Mouse (Mus musculus) layer of hippocampus, postnatal 25 days (tissue): Measurements from ENCODE around the gene Spns3. TPM values are rescaled to one million over a fixed set of nuclear protein-coding genes. Genes with fewer than 3 reads are reported as not detected.

Experiments used
- DNase-seq, 2 experiments: peaks; one replicate each; pipeline ENCODE4 v3.0.0; 2022; ENCODE audit warnings: mixed read lengths in 2 of 2, low spot score in 1 of 2; ENCODE audit errors: extremely low spot score in 1 of 2
- total RNA-seq, 2 experiments: library from RNA; stranded (reverse); gene quantifications; 2 replicates each; pipeline ENCODE4 v1.2.3; 2021

Spns3 gene
- total RNA-seq, 2 experiments from 2014 or later, result 0.15 to 0.28 TPM

GRCm38 (mm10) chr11:72465978-72466693, 84.2 kb downstream of the Spns3 start:
- DNase-seq, result no peak

- no peak for DNase-seq
Observed at GRCm38 (mm10) chr11:72464821-72465220, 85.5 kb downstream of the Spns3 start.

GRCm38 (mm10) chr11:72461500-72461981, 88.8 kb downstream of the Spns3 start:
- no peak for DNase-seq

- DNase-seq, result no peak
Observed at GRCm38 (mm10) chr11:72458502-72458901, 91.8 kb downstream of the Spns3 start.

GRCm38 (mm10) chr11:72457995-72458496, 92.3 kb downstream of the Spns3 start:
- no peak for DNase-seq

- DNase-seq, result no peak
Observed at GRCm38 (mm10) chr11:72455694-72456093, 94.6 kb downstream of the Spns3 start.

- no peak for DNase-seq
Observed at GRCm38 (mm10) chr11:72453105-72453953, 97.0 kb downstream of the Spns3 start.

- no peak for DNase-seq
Observed at GRCm38 (mm10) chr11:72452140-72452665, 98.1 kb downstream of the Spns3 start.

GRCm38 (mm10) chr11:72447475-72447874, 102.8 kb downstream of the Spns3 start:
- DNase-seq, result no peak

- DNase-seq, result peak in 1 of 2 experiments; percentile 66
Observed at GRCm38 (mm10) chr11:72446311-72447105, 103.8 kb downstream of the Spns3 start.

Other genes with a start within 250 kb of the Spns3 start
- 1 to 10 TPM; 2.4 to 3.3 TPM for gene Xaf1, start 248.9 kb downstream of the Spns3 start, total RNA-seq
- gene Fbxo39, start 236.1 kb downstream of the Spns3 start, total RNA-seq, result not detected
- 1 to 10 TPM; 2.7 to 3.1 TPM for gene Tekt1, start 188.1 kb downstream of the Spns3 start, total RNA-seq
- 1 to 10 TPM; 2.0 to 3.0 TPM for gene Smtnl2, start 138.8 kb downstream of the Spns3 start, total RNA-seq
- under 1 TPM in 1 of 2 experiments, not detected in 1; 0.20 TPM for gene Ggt6, start 115.0 kb downstream of the Spns3 start, total RNA-seq
- 10 to 100 TPM; 48.3 to 54.0 TPM for gene Mybbp1a, start 109.2 kb downstream of the Spns3 start, total RNA-seq
- gene Spns2, start 60.6 kb downstream of the Spns3 start, total RNA-seq, result 10 to 100 TPM; 95.8 to 97.0 TPM
- gene Ube2g1, start 56.8 kb upstream of the Spns3 start, total RNA-seq, result 10 to 100 TPM; 45.6 to 49.2 TPM
- 10 to 100 TPM; 31.3 to 35.9 TPM for gene Ankfy1, start 139.5 kb upstream of the Spns3 start, total RNA-seq
- 10 to 100 TPM; 18.6 to 19.8 TPM for gene Cyb5d2, start 245.6 kb upstream of the Spns3 start, total RNA-seq
- gene Zzef1, start 245.7 kb upstream of the Spns3 start, total RNA-seq, result 10 to 100 TPM; 39.6 to 55.0 TPM